Mouse (Mus musculus) embryonic facial prominence, embryonic 13.5 days (tissue): ENCODE data around the gene Emcn. TPM values are rescaled to one million over a fixed set of nuclear protein-coding genes. Genes with fewer than 3 reads are reported as not detected.

Source experiments
- ATAC-seq: fragments of 200-750 bp; cut with Nextera tagmentation; 2 replicates; pipeline ENCODE4 v1.8.0; 2017; ENCODE audit warnings: low read depth; ENCODE audit not compliant: insufficient number of reproducible peaks, insufficient read depth, low FRiP score, low TSS enrichment
- H3K27ac ChIP-seq: fragments of 300-500 bp; sonication (generic); 2 replicates; pipeline ENCODE4 v1.5.1; 2015; ENCODE audit warnings: moderate library complexity, mild to moderate bottlenecking, inconsistent platforms
- H3K27me3 ChIP-seq: fragments of 300-500 bp; sonication (generic); 2 replicates; pipeline ENCODE4 v1.6.1; 2015; ENCODE audit warnings: mild to moderate bottlenecking, inconsistent platforms
- H3K36me3 ChIP-seq: fragments of 300-500 bp; sonication (generic); 2 replicates; pipeline ENCODE4 v1.6.1; 2015; ENCODE audit warnings: mild to moderate bottlenecking, inconsistent platforms
- H3K4me1 ChIP-seq: fragments of 300-500 bp; sonication (generic); 2 replicates; pipeline ENCODE4 v1.6.1; 2015; ENCODE audit warnings: inconsistent platforms
- H3K4me2 ChIP-seq: fragments of 300-500 bp; sonication (generic); 2 replicates; pipeline ENCODE4 v1.6.1; 2015; ENCODE audit warnings: moderate library complexity, mild to moderate bottlenecking, inconsistent platforms
- H3K4me3 ChIP-seq: fragments of 300-500 bp; sonication (generic); 2 replicates; pipeline ENCODE4 v1.5.1; 2015; ENCODE audit warnings: mild to moderate bottlenecking, inconsistent platforms
- H3K9ac ChIP-seq: fragments of 300-500 bp; sonication (generic); 2 replicates; pipeline ENCODE4 v1.6.1; 2015; ENCODE audit warnings: mild to moderate bottlenecking, inconsistent platforms
- H3K9me3 ChIP-seq: fragments of 300-500 bp; sonication (generic); 2 replicates; pipeline ENCODE4 v1.6.1; 2016; ENCODE audit warnings: inconsistent platforms
- WGBS: fragments of 180-500 bp; shearing (Covaris S2); methylation state at CpG from one replicate; pipeline ENCODE4 v1.1.7; 2015; ENCODE audit warnings: mixed read lengths; 5-methylcytosine and 5-hydroxymethylcytosine counted together
- polyA plus RNA-seq: library from polyadenylated mRNA; unstranded; fragments of >200 nt; fragmentation: Nextera tagmentation; extraction: Ambion mirVana; gene quantifications from 2 replicates; pipeline ENCODE4 v1.2.1, GENCODE M21; 2015

Gene Emcn
- polyA plus RNA-seq, 1 experiment from 2014 or later: 26.0 TPM

DNA sequence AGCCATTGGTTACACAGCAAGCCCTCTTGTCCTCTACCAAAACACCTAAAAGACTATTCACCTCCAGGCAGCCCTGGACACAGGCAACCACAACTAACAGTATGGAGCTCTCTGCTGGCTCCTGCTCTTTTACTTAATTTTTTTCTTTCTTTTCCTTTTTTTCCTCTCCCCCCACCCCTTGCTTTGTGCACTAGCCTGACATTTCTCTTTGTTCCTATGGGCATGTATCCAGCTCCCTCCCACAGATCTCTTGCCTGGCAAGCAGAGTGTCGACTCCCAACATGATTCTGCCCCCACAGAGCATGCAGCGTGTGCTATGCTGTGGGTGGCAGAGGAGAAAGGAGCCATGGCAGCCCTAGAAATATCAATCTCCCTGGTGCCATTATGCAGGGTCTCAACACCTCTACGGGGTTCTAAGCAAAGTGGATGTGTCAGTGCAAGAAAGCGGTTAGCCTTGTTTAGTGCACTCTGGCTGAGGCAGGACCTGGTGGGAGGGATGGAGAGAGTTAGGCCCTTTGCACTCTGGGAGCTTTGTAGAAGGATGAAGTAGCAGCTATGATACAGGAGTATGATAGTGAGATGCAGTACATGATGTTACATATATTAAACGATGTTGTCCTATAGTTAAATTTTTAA is 74.7 kb downstream of the Emcn start:
- H3K27me3 ChIP-seq: no peaks in the 10 kb centered on the region
- WGBS: 73% methylated on average over 5 of the region's 5 CpGs

GRCm38 (mm10) chr3:137418636-137419035 is 77.8 kb downstream of the Emcn start:
- Histone ChIP-seq H3K4me2 (no peak overlapping the region), H3K4me3 (no peak overlapping the region), H3K27me3 (no peaks in the 10 kb centered on the region), H3K9ac (no peak overlapping the region), H3K36me3 (no peaks in the 10 kb centered on the region), H3K4me1 (peaks cover 6% of the 10 kb centered on the region; the same call in 1 of the 2 replicates), H3K9me3 (no peaks in the 10 kb centered on the region), H3K27ac (no peak overlapping the region)
- no peak for ATAC-seq
- 66% methylated on average over 4 of the region's 4 CpGs for WGBS

More for the DNA sequence above, 74.7 kb downstream of the Emcn start:
- peaks cover 6% of the 10 kb centered on the region; the same call in 1 of the 2 replicates for H3K4me1 ChIP-seq
- no peak overlapping the region for H3K4me2 ChIP-seq
- no peaks in the 10 kb centered on the region for H3K9me3 ChIP-seq
- no peak for ATAC-seq
- no peak overlapping the region for H3K9ac ChIP-seq
- no peak overlapping the region for H3K4me3 ChIP-seq
- no peak overlapping the region for H3K27ac ChIP-seq
- no peaks in the 10 kb centered on the region for H3K36me3 ChIP-seq

DNA sequence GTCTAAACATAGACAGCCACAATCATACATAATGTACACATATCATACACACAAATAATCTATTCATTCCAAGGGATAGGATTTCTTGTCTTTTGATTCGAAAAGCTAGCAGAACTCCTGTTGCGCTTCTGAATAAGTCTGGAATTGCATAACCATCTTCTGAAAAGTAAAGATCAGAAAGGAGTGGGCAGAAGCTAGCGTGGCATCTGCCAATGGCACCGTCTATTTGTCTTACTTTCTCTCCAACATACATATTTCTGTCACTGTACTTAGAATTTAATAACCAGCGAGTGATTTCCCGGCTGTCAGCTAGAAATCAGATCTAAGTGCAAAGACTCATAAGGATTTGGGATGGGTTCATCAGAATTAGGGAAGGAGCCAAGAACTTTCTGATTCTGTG is 88.6 kb downstream of the Emcn start:
- Histone ChIP-seq H3K27me3 (no peaks in the 10 kb centered on the region), H3K9ac (no peak overlapping the region), H3K27ac (no peak overlapping the region), H3K4me2 (no peak overlapping the region), H3K9me3 (no peaks in the 10 kb centered on the region), H3K36me3 (no peaks in the 10 kb centered on the region), H3K4me1 (no peaks in the 10 kb centered on the region), H3K4me3 (no peak overlapping the region)
- no peak for ATAC-seq
- WGBS: 89% methylated on average over 6 of the region's 6 CpGs

DNA sequence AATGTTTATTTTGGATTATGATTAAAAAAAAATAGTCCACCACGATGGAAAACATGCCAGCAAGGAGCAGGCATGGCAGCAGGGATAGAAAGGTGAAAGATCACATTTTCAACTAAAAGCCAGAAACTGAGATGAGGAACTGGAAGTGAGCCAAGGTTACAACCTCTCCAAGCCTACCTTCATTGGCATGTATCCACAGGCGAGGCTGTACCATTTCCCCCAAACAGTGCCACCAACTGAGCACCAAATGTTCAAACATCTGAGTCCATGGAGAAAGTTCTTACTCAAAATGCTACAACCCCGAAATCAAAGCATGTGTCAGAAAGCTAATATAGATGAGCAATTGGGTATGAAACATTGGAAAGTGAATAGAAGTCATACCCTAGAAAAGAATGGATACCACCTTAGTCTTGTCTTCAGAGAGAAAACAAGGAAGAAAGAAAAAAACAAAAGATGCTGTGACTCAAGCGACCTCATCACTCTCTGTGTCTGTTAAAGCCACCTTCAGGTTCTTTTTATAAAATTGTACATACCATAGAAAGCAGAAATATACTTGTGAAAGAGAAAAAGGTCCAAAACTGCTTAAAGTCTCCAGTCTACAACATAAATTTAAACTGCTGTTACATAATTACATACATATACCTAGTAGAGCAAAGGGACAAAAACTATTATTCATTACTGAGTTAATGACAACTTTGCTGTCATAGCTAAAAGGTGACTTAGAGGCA is 124.2 kb downstream of the Emcn start:
- no peak overlapping the region for H3K9ac ChIP-seq
- H3K36me3 ChIP-seq: no peaks in the 10 kb centered on the region
- no peak overlapping the region for H3K4me2 ChIP-seq
- no peaks in the 10 kb centered on the region for H3K9me3 ChIP-seq
- 68% methylated on average over 4 of the region's 4 CpGs for WGBS
- H3K27ac ChIP-seq: no peak overlapping the region
- no peaks in the 10 kb centered on the region for H3K27me3 ChIP-seq
- H3K4me1 ChIP-seq: no peaks in the 10 kb centered on the region
- no peak overlapping the region for H3K4me3 ChIP-seq
- no peak for ATAC-seq

GRCm38 (mm10) chr3:137465953-137466352 is 125.1 kb downstream of the Emcn start:
- ATAC-seq: no peak
- Histone ChIP-seq H3K4me2 (no peak overlapping the region), H3K4me1 (no peaks in the 10 kb centered on the region), H3K9me3 (no peaks in the 10 kb centered on the region), H3K36me3 (no peaks in the 10 kb centered on the region), H3K4me3 (no peak overlapping the region), H3K9ac (no peak overlapping the region), H3K27me3 (no peaks in the 10 kb centered on the region), H3K27ac (no peak overlapping the region)
- 51% methylated on average over 4 of the region's 4 CpGs for WGBS

DNA sequence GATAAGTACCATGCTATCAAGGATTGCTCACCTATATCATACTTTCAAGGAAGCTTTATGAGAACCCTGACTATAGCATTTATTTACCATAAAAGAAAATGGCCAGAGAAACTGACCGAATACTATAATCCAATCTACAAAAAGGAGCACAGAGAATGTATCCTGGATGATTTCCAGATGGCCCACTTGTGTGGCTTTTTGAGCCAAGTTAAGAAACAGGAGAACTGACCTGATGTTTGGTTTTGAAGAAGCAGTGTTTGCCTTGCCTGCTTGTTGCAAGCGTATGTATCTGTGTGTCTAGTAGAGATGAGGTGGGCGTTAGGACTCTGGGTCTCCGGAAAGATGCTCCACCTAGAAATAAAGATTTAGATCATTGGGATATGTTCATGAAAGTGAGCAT is 125.9 kb downstream of the Emcn start:
- ATAC-seq: no peak
- H3K4me2 ChIP-seq: no peak overlapping the region
- H3K27ac ChIP-seq: no peak overlapping the region
- no peak overlapping the region for H3K4me3 ChIP-seq
- H3K4me1 ChIP-seq: no peaks in the 10 kb centered on the region
- no peak overlapping the region for H3K9ac ChIP-seq
- H3K9me3 ChIP-seq: no peaks in the 10 kb centered on the region
- 84% methylated on average over 4 of the region's 4 CpGs for WGBS
- no peaks in the 10 kb centered on the region for H3K36me3 ChIP-seq
- H3K27me3 ChIP-seq: no peaks in the 10 kb centered on the region

DNA sequence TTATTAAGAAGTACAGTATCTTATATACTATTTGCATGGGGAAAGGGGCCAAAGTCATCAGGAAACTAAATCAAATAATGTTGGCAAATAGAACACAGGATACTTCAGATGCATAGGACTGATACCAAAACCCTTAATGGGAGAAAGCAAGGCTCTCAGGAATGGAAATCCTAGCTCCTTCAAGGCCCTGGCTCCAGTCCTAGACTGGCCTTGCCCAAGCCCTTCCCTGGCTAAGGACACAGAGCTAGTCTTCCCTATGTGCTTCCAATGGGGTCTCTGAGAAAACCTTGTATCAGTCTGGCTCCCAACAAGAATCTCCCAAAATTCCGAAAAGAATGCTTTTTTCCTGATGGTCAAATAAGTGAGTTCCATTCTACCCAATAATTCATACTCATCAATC is 126.5 kb downstream of the Emcn start:
- Histone ChIP-seq H3K36me3 (no peaks in the 10 kb centered on the region), H3K4me2 (no peak overlapping the region), H3K4me1 (no peaks in the 10 kb centered on the region), H3K9ac (no peak overlapping the region), H3K27me3 (no peaks in the 10 kb centered on the region), H3K9me3 (no peaks in the 10 kb centered on the region), H3K27ac (no peak overlapping the region), H3K4me3 (no peak overlapping the region)
- no peak for ATAC-seq
- 94% methylated on average over 1 of the region's 1 CpGs for WGBS

- H3K9me3 ChIP-seq: no peaks in the 10 kb centered on the region
- H3K27ac ChIP-seq: no peak overlapping the region
- no peak overlapping the region for H3K9ac ChIP-seq
- H3K27me3 ChIP-seq: no peaks in the 10 kb centered on the region
- 82% methylated on average over 1 of the region's 1 CpGs for WGBS
- no peaks in the 10 kb centered on the region for H3K36me3 ChIP-seq
- no peak overlapping the region for H3K4me2 ChIP-seq
- H3K4me3 ChIP-seq: no peak overlapping the region
- ATAC-seq: no peak
- no peaks in the 10 kb centered on the region for H3K4me1 ChIP-seq
These were observed 131.3 kb downstream of the Emcn start for GRCm38 (mm10) chr3:137472145-137472544.

- Histone ChIP-seq H3K36me3 (no peaks in the 10 kb centered on the region), H3K4me3 (no peak overlapping the region), H3K9me3 (no peaks in the 10 kb centered on the region), H3K9ac (no peak overlapping the region), H3K4me1 (peaks cover 14% of the 10 kb centered on the region; the same call in 1 of the 2 replicates), H3K27ac (no peak overlapping the region; the same call in 1 of the 2 replicates), H3K27me3 (no peaks in the 10 kb centered on the region), H3K4me2 (no peak overlapping the region)
- no peak for ATAC-seq
- WGBS: 51% methylated on average over 7 of the region's 7 CpGs
These were observed 139.0 kb downstream of the Emcn start for GRCm38 (mm10) chr3:137479761-137480339.

DNA sequence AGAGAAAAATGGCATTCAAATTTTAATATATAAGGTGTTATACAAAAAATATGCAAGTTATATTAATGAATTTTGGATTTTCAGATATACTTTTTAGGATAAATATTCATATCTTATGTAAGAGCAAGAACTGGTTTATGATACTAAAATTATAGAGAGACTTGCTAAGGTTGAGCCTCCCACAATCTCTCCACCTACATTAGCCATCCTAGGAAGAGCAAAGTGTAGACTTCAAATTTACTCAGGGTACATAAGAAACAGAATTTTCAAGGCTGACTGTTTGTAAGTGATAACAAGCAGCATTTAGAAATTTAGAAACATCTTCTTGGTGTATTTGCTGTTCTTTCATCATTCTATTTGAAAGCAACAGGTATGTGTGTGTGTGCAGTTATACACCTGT is 140.3 kb downstream of the Emcn start:
- Histone ChIP-seq H3K4me2 (no peak overlapping the region), H3K27ac (no peak overlapping the region), H3K4me1 (peaks cover 14% of the 10 kb centered on the region; the same call in 1 of the 2 replicates), H3K4me3 (no peak overlapping the region), H3K9ac (no peak overlapping the region), H3K27me3 (no peaks in the 10 kb centered on the region), H3K36me3 (no peaks in the 10 kb centered on the region), H3K9me3 (no peaks in the 10 kb centered on the region)
- no peak for ATAC-seq
